Mouse (Mus musculus): Measurements from ENCODE around the gene Vwa2.

DNA sequence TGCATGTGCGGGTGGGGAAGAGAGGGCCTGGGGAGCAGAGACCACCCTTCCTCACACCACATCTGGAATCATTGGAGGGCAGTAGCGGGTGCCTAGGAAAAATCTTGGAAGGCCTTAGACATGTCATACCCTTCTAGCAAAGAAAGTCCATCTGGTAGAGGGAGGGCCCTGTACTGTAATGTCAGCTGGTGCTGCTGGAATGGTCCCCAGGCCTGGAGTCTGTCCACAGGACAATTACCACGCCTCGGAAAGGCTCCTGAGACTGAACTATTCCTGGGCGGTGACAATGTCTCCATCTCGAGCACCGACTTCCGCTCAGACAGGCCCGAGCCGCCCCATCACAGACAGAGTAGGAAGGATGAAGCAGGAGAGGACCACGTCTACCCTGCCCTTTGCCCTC lies 66.5 kb downstream of the Vwa2 start:
- TF ChIP-seq POLR2A (IDR thresholded peaks at IDR 0.05; ENCODE audit: insufficient read length, low read depth) (no peak), MAX (IDR thresholded peaks at IDR 0.05; ENCODE audit: low read depth) (no peak), MYOD1 (IDR thresholded peaks at IDR 0.05; ENCODE audit: control insufficient read depth in 1 of 3, insufficient read length in 2 of 3, low read depth in 2 of 3) (peak in 2 of 3 experiments; percentile 17 to 69), CEBPB (IDR thresholded peaks at IDR 0.05; ENCODE audit: insufficient read depth, poor library complexity, severe bottlenecking) (no peak), E2F4 (IDR thresholded peaks at IDR 0.05; ENCODE audit: insufficient read depth) (no peak)

All from myocyte (in vitro differentiated cells).